Mouse (Mus musculus): ENCODE measurements around the gene Ppp1r3c. TPM values are rescaled to one million over a fixed set of nuclear protein-coding genes. Genes with fewer than 3 reads are reported as not detected.

The Ppp1r3c gene
- polyA plus RNA-seq, 1 experiment from 2014 or later = 17.0 TPM

- H3K4me1 ChIP-seq (replicated peaks) = peaks cover 16% of the 10 kb centered on the region
- H3K9ac ChIP-seq = no peak overlapping the region
- H3K4me2 ChIP-seq = no peak overlapping the region
- H3K9me3 ChIP-seq = no peaks in the 10 kb centered on the region
- no peaks in the 10 kb centered on the region for H3K27me3 ChIP-seq
- WGBS = 89% methylated on average over 2 of the region's 2 CpGs
- no peak for ATAC-seq (ENCODE audit: low FRiP score)
- H3K4me3 ChIP-seq = no peak overlapping the region
- H3K27ac ChIP-seq = no peak overlapping the region
- no peaks in the 10 kb centered on the region for H3K36me3 ChIP-seq
Measured at GRCm38 (mm10) chr19:36691245-36691644, 45.2 kb downstream of the Ppp1r3c start.

- no peak overlapping the region for H3K4me2 ChIP-seq
- no peak overlapping the region for H3K4me3 ChIP-seq
- H3K4me1 ChIP-seq (replicated peaks) = peaks cover 16% of the 10 kb centered on the region
- peak overlapping the region; percentile 49 for H3K27ac ChIP-seq
- WGBS = 29% methylated on average over 5 of the region's 5 CpGs
- H3K9me3 ChIP-seq = no peaks in the 10 kb centered on the region
- H3K9ac ChIP-seq = no peak overlapping the region
- ATAC-seq (ENCODE audit: low FRiP score) = peak; percentile 47; the same call in 1 of the 2 replicates
- no peaks in the 10 kb centered on the region for H3K36me3 ChIP-seq
- no peaks in the 10 kb centered on the region for H3K27me3 ChIP-seq
Measured at GRCm38 (mm10) chr19:36689205-36689604, 47.2 kb downstream of the Ppp1r3c start.

- peak; percentile 51 for ATAC-seq (ENCODE audit: low FRiP score)
- H3K27me3 ChIP-seq = no peaks in the 10 kb centered on the region
- H3K4me2 ChIP-seq = no peak overlapping the region
- H3K36me3 ChIP-seq = no peaks in the 10 kb centered on the region
- no peak overlapping the region for H3K4me3 ChIP-seq
- peak overlapping the region; percentile 49 for H3K27ac ChIP-seq
- peaks cover 16% of the 10 kb centered on the region for H3K4me1 ChIP-seq (replicated peaks)
- no peak overlapping the region for H3K9ac ChIP-seq
- H3K9me3 ChIP-seq = no peaks in the 10 kb centered on the region
- WGBS = 71% methylated on average over 8 of the region's 8 CpGs
Measured at GRCm38 (mm10) chr19:36687843-36688637, 48.4 kb downstream of the Ppp1r3c start.

GRCm38 (mm10) chr19:36687044-36687443, 49.4 kb downstream of the Ppp1r3c start:
- Histone ChIP-seq H3K9ac (no peak overlapping the region), H3K4me3 (no peak overlapping the region), H3K27ac (no peak overlapping the region), H3K27me3 (no peaks in the 10 kb centered on the region), H3K9me3 (no peaks in the 10 kb centered on the region), H3K4me2 (no peak overlapping the region), H3K4me1 (replicated peaks) (peaks cover 16% of the 10 kb centered on the region), H3K36me3 (no peaks in the 10 kb centered on the region)
- 83% methylated on average over 9 of the region's 9 CpGs for WGBS
- no peak for ATAC-seq (ENCODE audit: low FRiP score)

GRCm38 (mm10) chr19:36686016-36686415, 50.4 kb downstream of the Ppp1r3c start:
- WGBS = 85% methylated on average over 11 of the region's 11 CpGs

GRCm38 (mm10) chr19:36682560-36682959, 53.9 kb downstream of the Ppp1r3c start:
- WGBS = 65% methylated on average over 2 of the region's 2 CpGs
- Histone ChIP-seq H3K27me3 (no peaks in the 10 kb centered on the region), H3K9ac (no peak overlapping the region), H3K4me2 (no peak overlapping the region), H3K36me3 (no peaks in the 10 kb centered on the region), H3K4me1 (replicated peaks) (peaks cover 28% of the 10 kb centered on the region), H3K9me3 (no peaks in the 10 kb centered on the region), H3K4me3 (no peak overlapping the region), H3K27ac (no peak overlapping the region)
- no peak for ATAC-seq (ENCODE audit: low FRiP score)

More at GRCm38 (mm10) chr19:36686016-36686415, 50.4 kb downstream of the Ppp1r3c start:
- Histone ChIP-seq H3K4me3 (no peak overlapping the region), H3K4me1 (replicated peaks) (peaks cover 21% of the 10 kb centered on the region), H3K27me3 (no peaks in the 10 kb centered on the region), H3K9me3 (no peaks in the 10 kb centered on the region), H3K4me2 (no peak overlapping the region), H3K36me3 (no peaks in the 10 kb centered on the region), H3K27ac (peak overlapping the region; percentile 58; the same call in 1 of the 2 replicates), H3K9ac (no peak overlapping the region)
- ATAC-seq (ENCODE audit: low FRiP score) = no peak

Other genes with a start within 250 kb of the Ppp1r3c start
- gene Hectd2, start 182.0 kb downstream of the Ppp1r3c start, polyA plus RNA-seq (2015; fragmentation: Nextera tagmentation; extraction: Ambion mirVana) = 8.8 and 11.0 TPM in 2 replicates
- gene Tnks2, start 97.6 kb upstream of the Ppp1r3c start, polyA plus RNA-seq (2015; fragmentation: Nextera tagmentation; extraction: Ambion mirVana) = 52.4 and 54.9 TPM in 2 replicates
- gene Fgfbp3, start 183.0 kb upstream of the Ppp1r3c start, polyA plus RNA-seq (2015; fragmentation: Nextera tagmentation; extraction: Ambion mirVana) = 56.2 and 64.3 TPM in 2 replicates
- 9.8 and 10.1 TPM in 2 replicates for gene Btaf1, start 189.4 kb upstream of the Ppp1r3c start, polyA plus RNA-seq (2015; fragmentation: Nextera tagmentation; extraction: Ambion mirVana)

Measured in hindbrain, embryonic 13.5 days (tissue).